Mouse (Mus musculus) forebrain, postnatal 0 days (tissue): ENCODE measurements around the gene Ppara. TPM values are rescaled to one million over a fixed set of nuclear protein-coding genes. Genes with fewer than 3 reads are reported as not detected.

ENCODE experiments used
- ATAC-seq: fragments of 200-750 bp; cut with Nextera tagmentation; 2 replicates; pipeline ENCODE4 v1.8.0; 2017; ENCODE audit warnings: mild to moderate bottlenecking, moderate library complexity
- DNase-seq: peaks from one replicate; pipeline ENCODE4 v3.0.0-alpha.2; 2015
- H3K27ac ChIP-seq: fragments of 300-500 bp; sonication (generic); 2 replicates; pipeline ENCODE4 v1.5.1; 2014; ENCODE audit warnings: low read depth, mild to moderate bottlenecking, antibody characterized with exemption, low read length, moderate library complexity, mixed read lengths
- H3K27me3 ChIP-seq: fragments of 300-500 bp; sonication (generic); 2 replicates; pipeline ENCODE4 v1.6.1; 2014; ENCODE audit warnings: mild to moderate bottlenecking, low read length, mixed read lengths; ENCODE audit not compliant: insufficient read depth
- H3K36me3 ChIP-seq: fragments of 300-500 bp; sonication (generic); 2 replicates; pipeline ENCODE4 v1.6.1; 2014; ENCODE audit warnings: mild to moderate bottlenecking, moderate library complexity; ENCODE audit not compliant: insufficient read depth
- H3K4me1 ChIP-seq: fragments of 300-500 bp; sonication (generic); 2 replicates; pipeline ENCODE4 v1.6.1; 2014; ENCODE audit warnings: antibody characterized with exemption; ENCODE audit not compliant: insufficient read depth
- H3K4me2 ChIP-seq: fragments of 300-500 bp; sonication (generic); 2 replicates; pipeline ENCODE4 v1.6.1; 2014; ENCODE audit warnings: low read depth, mild to moderate bottlenecking, moderate library complexity
- H3K4me3 ChIP-seq: fragments of 300-500 bp; sonication (generic); 2 replicates; pipeline ENCODE4 v1.5.1; 2014; ENCODE audit warnings: low read depth, low read length, mixed read lengths
- H3K9ac ChIP-seq: fragments of 300-500 bp; sonication (generic); 2 replicates; pipeline ENCODE4 v1.6.1; 2014; ENCODE audit warnings: mild to moderate bottlenecking
- H3K9me3 ChIP-seq: fragments of 300-500 bp; sonication (generic); 2 replicates; pipeline ENCODE4 v1.6.1; 2016; ENCODE audit warnings: low read length
- CTCF ChIP-seq: sonication (generic); IDR thresholded peaks from 2 replicates; pipeline ENCODE4 v1.5.1; 2016; ENCODE audit warnings: antibody characterized with exemption, control low read depth, low read depth
- WGBS: fragments of 180-500 bp; shearing (Covaris S2); extraction: QIAGEN DNeasy Blood & Tissue Kit; methylation state at CpG from one replicate; pipeline ENCODE4 v1.1.7; 2014; 5-methylcytosine and 5-hydroxymethylcytosine counted together
- polyA plus RNA-seq: library from polyadenylated mRNA; unstranded; fragments of >200 nt; fragmentation: Nextera tagmentation; extraction: Ambion mirVana; gene quantifications from 2 replicates; pipeline ENCODE4 v1.2.1, GENCODE M21; 2015
- total RNA-seq: library from RNA; depleted of rRNA; stranded (reverse); fragments of >200 nt; gene quantifications from 2 replicates; pipeline ENCODE4 v1.2.3, GENCODE M21; 2014

Gene Ppara
- total and polyA plus RNA-seq, 2 experiments from 2014 or later = 1.7 to 2.0 TPM

DNA sequence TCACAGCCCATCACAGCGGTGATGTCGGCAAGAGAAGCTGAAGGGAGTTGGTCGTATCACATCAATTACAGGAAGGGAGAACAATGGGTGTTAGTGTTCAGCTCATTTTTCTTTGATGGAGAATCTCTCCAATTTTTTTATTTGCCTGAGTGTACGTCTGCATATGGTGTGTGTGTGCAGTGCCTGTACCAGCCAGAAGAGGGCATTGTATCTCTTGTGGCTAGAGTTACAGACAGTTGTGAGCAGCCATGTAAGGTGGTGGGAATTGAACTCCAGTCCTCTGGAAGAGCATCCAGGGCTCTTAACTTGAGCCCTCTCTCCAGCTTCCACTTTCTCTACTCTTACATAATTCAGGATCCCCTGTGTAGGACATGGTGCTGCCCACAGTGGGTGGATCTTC is 48.4 kb downstream of the Ppara start:
- Histone ChIP-seq H3K4me1 (no peaks in the 10 kb centered on the region), H3K4me3 (no peak overlapping the region), H3K9ac (no peak overlapping the region), H3K27ac (no peak overlapping the region), H3K36me3 (no peaks in the 10 kb centered on the region), H3K9me3 (no peaks in the 10 kb centered on the region), H3K27me3 (no peaks in the 10 kb centered on the region), H3K4me2 (no peak overlapping the region)
- no peak for TF ChIP-seq CTCF
- DNase-seq = no peak
- ATAC-seq = no peak
- WGBS = 87% methylated on average over 4 of the region's 4 CpGs

GRCm38 (mm10) chr15:85784341-85784740 is 49.6 kb downstream of the Ppara start:
- DNase-seq = no peak
- Histone ChIP-seq H3K9me3 (no peaks in the 10 kb centered on the region), H3K4me1 (no peaks in the 10 kb centered on the region), H3K4me3 (no peak overlapping the region), H3K27ac (no peak overlapping the region), H3K36me3 (no peaks in the 10 kb centered on the region), H3K4me2 (no peak overlapping the region), H3K27me3 (no peaks in the 10 kb centered on the region), H3K9ac (no peak overlapping the region)
- ATAC-seq = no peak
- TF ChIP-seq CTCF = no peak
- 85% methylated on average over 3 of the region's 3 CpGs for WGBS

DNA sequence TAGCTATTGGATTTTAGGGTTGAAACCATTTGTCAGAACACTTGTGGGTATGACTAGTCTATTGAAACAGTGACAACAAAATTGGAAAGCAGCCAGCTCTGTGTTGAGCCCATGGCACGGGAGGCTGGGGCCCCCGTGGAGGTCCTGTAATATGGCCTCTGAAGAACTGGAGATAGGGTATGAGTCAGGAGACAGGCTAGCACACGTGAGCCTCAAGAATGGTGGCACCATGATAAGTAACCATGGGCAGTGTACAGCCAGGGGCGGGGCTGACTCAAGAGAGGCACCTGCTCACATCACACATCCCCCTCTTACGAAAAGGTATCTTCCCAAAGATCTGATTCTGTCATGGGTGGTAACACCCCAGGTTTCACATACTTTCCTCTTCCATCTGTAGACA is 51.9 kb downstream of the Ppara start:
- H3K4me3 ChIP-seq = no peak overlapping the region
- H3K27me3 ChIP-seq = no peaks in the 10 kb centered on the region
- ATAC-seq (no peak), DNase-seq (no peak)
- H3K36me3 ChIP-seq = no peaks in the 10 kb centered on the region
- no peak overlapping the region for H3K4me2 ChIP-seq
- H3K9ac ChIP-seq = no peak overlapping the region
- WGBS = 64% methylated on average over 5 of the region's 5 CpGs
- H3K9me3 ChIP-seq = no peaks in the 10 kb centered on the region
- no peaks in the 10 kb centered on the region for H3K4me1 ChIP-seq
- no peak overlapping the region for H3K27ac ChIP-seq
- no peak for TF ChIP-seq CTCF

- no peak overlapping the region for H3K4me2 ChIP-seq
- no peaks in the 10 kb centered on the region for H3K9me3 ChIP-seq
- H3K36me3 ChIP-seq = no peaks in the 10 kb centered on the region
- no peak for DNase-seq
- H3K9ac ChIP-seq = no peak overlapping the region
- H3K4me3 ChIP-seq = no peak overlapping the region
- H3K27ac ChIP-seq = no peak overlapping the region
- no peaks in the 10 kb centered on the region for H3K27me3 ChIP-seq
- H3K4me1 ChIP-seq = no peaks in the 10 kb centered on the region
- no peak for TF ChIP-seq CTCF
- 94% methylated on average over 6 of the region's 6 CpGs for WGBS
- ATAC-seq = no peak
Observed at GRCm38 (mm10) chr15:85787482-85787881, 52.7 kb downstream of the Ppara start.

- Histone ChIP-seq H3K27ac (no peak overlapping the region), H3K4me1 (no peaks in the 10 kb centered on the region), H3K9me3 (no peaks in the 10 kb centered on the region), H3K4me2 (no peak overlapping the region), H3K27me3 (no peaks in the 10 kb centered on the region), H3K9ac (no peak overlapping the region), H3K36me3 (no peaks in the 10 kb centered on the region), H3K4me3 (no peak overlapping the region)
- DNase-seq (no peak), ATAC-seq (no peak)
- TF ChIP-seq CTCF = no peak
- 90% methylated on average over 4 of the region's 4 CpGs for WGBS
Observed at GRCm38 (mm10) chr15:85788051-85788450, 53.3 kb downstream of the Ppara start.

- no peak overlapping the region for H3K4me2 ChIP-seq
- no peak for TF ChIP-seq CTCF
- 79% methylated on average over 16 of the region's 16 CpGs for WGBS
Observed at GRCm38 (mm10) chr15:85788633-85789032, 53.9 kb downstream of the Ppara start.

DNA sequence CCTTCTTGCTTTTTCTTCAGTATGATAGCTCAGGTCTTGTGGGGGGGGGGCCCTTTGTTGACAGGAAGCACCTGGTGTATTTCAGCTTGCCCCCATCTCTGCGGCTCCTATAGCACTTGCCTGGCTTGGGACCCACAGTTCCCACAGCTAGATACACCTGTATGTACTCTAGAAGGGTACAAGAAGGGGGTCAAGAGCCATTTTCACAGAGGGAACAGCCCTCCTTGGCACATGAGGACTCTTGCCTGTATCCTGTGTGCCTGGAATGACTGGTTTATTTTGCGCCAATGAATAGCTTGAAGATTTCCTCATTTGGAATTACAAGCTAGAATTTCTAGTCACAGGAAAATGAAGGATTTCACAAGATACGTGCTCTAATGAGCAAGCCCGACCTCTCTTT is 56.7 kb downstream of the Ppara start:
- no peak for TF ChIP-seq CTCF
- no peak overlapping the region for H3K27ac ChIP-seq
- no peaks in the 10 kb centered on the region for H3K4me1 ChIP-seq
- DNase-seq (no peak), ATAC-seq (no peak)
- H3K4me3 ChIP-seq = no peak overlapping the region
- no peaks in the 10 kb centered on the region for H3K36me3 ChIP-seq
- H3K9ac ChIP-seq = no peak overlapping the region
- no peak overlapping the region for H3K4me2 ChIP-seq
- 89% methylated on average over 4 of the region's 4 CpGs for WGBS
- no peaks in the 10 kb centered on the region for H3K27me3 ChIP-seq
- no peaks in the 10 kb centered on the region for H3K9me3 ChIP-seq

More at GRCm38 (mm10) chr15:85788633-85789032, 53.9 kb downstream of the Ppara start:
- DNase-seq (no peak), ATAC-seq (no peak)
- H3K36me3 ChIP-seq = no peaks in the 10 kb centered on the region
- H3K27me3 ChIP-seq = no peaks in the 10 kb centered on the region
- H3K4me3 ChIP-seq = no peak overlapping the region
- H3K4me1 ChIP-seq = no peaks in the 10 kb centered on the region
- H3K9ac ChIP-seq = no peak overlapping the region
- no peak overlapping the region for H3K27ac ChIP-seq
- H3K9me3 ChIP-seq = no peaks in the 10 kb centered on the region

DNA sequence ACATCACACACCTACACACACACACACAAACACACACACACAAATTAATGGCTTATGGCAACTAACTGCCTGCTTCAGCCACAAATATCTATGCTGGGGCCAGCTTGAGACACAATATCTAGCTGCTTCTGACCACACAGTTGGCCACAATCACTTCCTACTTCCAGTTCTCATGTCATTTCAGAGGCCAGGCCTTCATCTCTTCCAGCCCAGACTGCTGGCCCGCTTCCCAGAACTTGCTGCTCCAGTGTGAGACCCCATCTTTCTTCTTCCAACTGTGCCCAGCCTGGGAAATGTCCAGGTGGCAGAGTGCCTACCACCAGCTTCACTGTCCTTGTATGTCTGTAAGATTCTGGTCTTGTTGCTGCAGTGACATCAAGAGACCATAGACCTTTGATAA is 58.0 kb downstream of the Ppara start:
- Histone ChIP-seq H3K27ac (no peak overlapping the region), H3K4me1 (no peaks in the 10 kb centered on the region), H3K9ac (no peak overlapping the region), H3K27me3 (no peaks in the 10 kb centered on the region), H3K4me3 (no peak overlapping the region), H3K4me2 (no peak overlapping the region), H3K36me3 (no peaks in the 10 kb centered on the region), H3K9me3 (no peaks in the 10 kb centered on the region)
- 58% methylated on average over 1 of the region's 1 CpGs for WGBS
- no peak for TF ChIP-seq CTCF
- DNase-seq (peak; percentile 55), ATAC-seq (no peak; the same call in 1 of the 2 replicates)
